Mouse (Mus musculus): ENCODE data around the gene Ost4.

The Ost4 gene

GRCm38 (mm10) chr5:30907413-30908059 is at the start of gene Ost4:
TSS of gene Ost4 (minus strand) at chr5:30907788.
- peak; percentile 98 for DNase-seq

DNA sequence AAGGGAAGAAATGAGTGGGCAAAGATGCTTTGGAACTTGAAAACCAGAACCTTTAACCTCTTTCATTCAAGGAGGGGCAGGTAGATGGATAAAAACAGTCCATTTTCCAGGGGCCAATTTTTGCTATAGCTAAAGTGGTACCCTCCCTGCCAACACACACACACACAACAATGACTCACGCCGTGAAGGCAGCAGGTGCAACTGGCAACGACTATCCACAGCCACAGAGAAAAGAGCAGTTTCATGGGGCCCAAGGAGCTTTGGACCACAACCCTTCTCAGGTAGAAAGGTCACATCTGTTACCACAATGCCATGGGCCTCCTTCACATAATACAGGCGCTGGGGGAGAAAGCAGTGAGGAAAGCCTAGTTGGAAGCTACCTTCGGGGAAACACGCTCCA is 48.2 kb upstream of the Ost4 start:
- DNase-seq, result no peak

- DNase-seq, result no peak
These were observed 47.0 kb upstream of the Ost4 start for GRCm38 (mm10) chr5:30954556-30954955.

DNA sequence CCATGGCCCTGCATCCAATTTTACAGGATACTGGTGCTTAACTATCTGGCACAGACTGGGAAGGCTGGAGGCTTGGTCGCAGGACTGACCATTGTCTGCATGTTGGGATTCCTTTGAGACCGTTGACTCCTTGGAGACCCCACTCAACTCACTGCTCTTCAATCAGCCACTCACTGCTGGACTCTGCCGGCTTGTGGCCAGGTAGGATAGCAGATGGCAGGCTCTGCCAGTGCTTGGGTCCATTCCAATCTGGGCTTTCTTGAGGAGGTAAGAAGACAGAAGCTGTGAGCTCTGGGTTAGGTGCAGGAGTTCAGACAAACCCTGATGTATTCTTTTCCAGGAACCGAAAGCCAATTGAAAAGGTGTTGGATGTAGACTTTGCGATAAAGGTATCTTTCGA is 46.5 kb upstream of the Ost4 start:
- no peak for DNase-seq

DNA sequence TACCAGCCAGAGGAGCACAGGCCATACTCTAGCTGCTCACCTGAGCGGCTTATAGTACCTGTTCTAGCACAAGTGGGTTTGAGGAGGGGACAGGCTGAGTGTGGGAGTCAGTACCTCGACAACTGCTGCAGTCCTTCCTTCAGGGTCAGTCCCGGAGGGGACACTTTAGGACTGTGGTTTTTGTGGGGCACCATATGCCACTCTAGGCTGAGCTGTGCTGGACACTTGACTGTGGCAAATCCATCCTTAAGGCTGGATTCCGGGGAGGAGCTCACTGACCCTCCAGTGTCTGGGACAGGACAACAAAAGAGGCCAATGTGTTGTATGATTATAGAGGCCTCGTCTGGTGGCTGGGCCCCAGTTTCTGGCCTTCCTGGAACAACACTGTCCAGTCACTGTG is 45.0 kb upstream of the Ost4 start:
- DNase-seq, result no peak

DNA sequence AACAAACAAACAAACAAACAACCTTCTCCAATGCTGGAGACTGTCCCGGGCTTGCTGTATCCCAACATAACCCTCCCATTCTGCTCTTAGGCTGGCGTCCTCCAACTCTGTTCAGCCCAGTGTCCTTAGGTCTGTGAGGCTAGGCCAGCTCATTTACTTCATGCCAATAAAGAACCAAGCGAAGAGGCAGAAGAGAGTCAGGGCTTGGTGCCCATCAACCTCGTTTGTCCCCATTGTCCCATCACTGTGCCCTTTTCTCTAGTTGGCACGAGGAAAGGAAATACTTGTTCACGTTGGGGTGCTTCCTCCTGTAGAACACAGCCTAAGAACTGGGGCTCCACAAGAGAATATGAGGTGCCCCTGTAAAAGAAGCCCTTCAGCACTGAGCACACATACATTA is 44.1 kb upstream of the Ost4 start:
- no peak for DNase-seq

GRCm38 (mm10) chr5:30950922-30951321 is 43.3 kb upstream of the Ost4 start:
- no peak for DNase-seq

- DNase-seq, result no peak
These were observed 42.9 kb upstream of the Ost4 start for GRCm38 (mm10) chr5:30950451-30950850.

DNA sequence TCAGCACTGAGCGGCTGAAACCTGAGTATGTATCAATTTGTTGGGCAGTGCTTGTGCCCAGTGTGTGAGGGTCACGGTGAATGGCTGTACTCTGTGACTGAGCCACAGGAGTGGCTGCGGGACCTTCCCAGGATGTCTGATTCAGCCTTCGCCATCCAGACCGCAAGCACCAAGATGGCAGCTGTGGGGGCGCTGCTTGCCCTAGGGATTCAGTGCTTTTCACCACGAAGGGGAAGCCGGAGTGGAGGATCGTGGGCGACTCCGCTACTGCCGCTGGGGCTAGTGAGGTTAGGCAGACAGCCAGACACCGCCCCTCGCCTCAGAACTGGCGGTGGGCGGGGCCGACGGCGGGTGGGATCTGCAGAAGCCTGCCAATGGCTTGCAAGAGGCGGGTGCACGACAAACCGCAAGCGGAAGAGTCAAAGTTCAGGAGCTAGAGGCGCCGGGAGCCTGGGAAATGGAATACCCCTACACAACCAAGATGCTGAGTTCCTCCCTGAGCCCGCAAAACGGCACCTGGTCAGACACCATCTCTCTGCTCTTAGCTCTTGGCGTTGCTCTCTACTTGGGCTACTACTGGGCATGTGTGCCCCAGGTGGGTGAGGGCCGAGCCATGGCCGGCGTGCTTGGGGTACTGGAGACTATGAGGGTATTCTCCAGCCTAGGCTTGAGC is 42.2 kb upstream of the Ost4 start:
- DNase-seq, result peak; percentile 93

DNA sequence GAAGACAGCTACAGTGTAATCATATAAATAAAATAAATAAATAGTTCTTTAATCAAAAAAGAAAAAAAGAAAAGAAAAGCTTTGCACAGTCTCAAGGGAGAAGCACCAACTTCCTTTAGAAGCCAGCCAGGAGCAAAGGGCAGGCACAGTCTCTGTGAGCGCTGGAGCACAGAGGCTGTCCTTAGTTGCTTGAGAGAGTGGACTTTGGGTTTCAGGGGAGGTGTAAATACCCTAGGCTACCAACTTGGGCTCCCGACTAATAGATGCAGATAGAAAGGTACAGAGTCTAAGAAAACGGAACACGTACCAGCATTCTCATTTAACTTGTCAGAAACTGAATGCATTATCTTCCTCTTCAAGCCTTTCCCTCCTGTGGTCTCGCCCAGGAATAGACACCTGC is 41.0 kb upstream of the Ost4 start:
- DNase-seq, result no peak

DNA sequence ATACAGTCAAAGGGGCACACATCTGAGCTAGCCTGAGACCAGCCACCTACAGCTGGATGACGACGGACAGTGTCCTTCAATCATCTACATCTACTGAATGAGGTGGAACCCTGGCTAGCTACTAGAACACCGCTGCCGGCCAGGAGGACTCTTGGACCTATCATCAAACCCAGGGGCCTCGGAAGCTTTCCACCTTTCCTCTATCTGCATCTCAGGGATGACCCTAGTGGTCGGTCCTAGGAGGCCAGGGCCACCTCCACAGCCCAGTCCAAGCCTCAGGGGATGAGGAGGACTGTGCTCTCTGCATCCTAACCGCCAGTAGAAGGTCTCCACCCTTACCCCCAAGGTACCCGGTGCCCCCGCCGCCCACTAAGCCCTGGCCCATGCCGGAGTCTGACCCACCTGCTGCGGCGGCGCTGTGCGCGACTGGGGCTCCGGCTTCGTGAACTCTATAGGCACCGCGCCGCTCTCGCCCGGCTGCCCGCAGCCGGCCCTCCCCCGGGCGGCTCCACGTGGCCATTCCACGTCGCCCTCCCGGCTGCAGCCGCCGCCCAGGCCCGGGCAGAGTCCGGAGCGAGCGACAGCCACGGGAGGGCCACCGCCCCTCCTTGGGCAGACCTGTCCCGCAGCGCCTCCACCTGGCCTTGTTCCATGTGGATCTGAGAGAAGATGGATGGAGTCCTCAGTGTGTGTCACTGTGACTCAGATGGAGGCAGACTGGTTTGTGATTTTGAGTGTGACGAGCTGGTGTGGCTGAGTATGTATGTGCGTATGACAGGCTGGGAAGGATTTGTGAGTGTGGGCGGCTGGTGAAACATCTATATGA is 37.6 kb upstream of the Ost4 start, which contains the start of gene Cgref1:
Gene Cgref1, minus strand, starts transcription at position 636 of the 826 bp plus-strand sequence.
- peak; percentile 56 for DNase-seq

- DNase-seq, result no peak
These were observed 36.8 kb upstream of the Ost4 start for GRCm38 (mm10) chr5:30944344-30944743.

DNA sequence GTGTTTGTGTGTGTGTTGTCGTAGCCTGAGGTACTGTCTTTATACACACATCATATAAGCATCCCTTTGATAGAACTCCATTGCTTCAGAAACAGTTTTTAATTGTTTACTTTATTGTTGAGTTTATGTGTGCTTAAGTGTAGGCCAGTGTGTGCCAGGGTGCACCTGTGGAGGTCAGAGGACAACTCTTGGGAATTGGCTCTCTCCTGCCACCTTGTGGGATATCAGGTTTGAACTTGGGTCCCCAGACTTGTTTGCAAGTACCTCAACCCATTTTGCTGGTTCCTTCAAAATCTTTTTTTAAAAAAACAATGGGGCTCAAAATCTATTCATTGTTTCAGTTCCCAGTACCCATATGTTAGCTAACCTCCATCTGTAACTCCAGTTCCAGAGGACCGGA is 35.4 kb upstream of the Ost4 start:
- peak; percentile 26 for DNase-seq

DNA sequence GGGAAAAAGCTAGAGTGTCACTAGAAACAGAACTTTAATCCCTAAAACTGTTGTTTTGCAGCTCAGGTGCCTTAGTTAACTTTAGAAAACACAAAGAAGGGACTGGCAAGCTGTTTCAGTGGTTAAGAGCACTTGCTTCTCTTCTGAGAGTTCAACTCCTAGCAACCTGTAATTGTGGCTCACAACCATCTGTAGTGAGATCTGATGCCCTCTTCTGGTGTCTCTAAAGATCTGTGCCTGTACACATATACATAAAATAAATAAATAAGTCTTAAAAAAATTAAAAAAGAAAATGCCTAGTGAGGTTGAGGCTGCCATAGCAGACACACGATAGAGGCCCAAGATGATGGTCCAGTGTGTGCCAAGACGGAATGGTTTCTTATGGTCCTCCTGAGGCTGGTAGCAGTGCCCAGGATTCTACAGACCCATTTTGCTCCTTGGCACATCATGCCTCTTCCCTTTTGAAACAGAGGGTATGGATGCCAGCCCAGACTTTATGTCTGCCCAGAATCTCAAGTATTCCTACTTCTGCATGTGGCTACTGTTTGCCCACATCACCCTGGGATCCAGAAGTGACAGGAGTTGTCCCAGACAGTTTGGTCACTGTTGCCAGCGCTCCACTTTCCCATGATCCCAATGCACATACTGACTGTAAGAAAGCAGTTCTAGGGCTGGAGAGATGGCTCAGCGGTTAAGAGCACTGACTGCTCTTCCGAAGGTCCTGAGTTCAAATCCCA is 27.3 kb upstream of the Ost4 start:
- DNase-seq, result no peak

DNA sequence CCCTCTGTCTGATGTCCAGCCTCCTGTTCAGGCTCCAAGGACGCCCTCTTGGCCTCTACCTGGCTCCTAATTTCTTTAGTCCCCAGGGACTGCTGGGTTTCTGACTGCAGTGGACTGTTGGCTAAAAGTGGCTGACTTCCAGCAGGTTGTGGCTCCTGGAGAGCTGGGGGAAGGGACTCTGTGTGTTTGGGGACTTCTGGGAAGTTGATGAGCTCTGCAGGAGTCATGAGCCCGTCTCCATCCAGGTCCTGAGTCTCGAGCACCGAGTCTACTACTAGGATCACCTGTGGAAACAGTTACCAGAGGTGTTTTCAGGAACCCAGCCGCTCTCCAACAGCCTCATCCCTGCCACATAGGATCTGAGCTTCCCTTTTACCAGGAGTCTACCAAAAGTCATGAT is 26.1 kb upstream of the Ost4 start:
- no peak for DNase-seq

DNA sequence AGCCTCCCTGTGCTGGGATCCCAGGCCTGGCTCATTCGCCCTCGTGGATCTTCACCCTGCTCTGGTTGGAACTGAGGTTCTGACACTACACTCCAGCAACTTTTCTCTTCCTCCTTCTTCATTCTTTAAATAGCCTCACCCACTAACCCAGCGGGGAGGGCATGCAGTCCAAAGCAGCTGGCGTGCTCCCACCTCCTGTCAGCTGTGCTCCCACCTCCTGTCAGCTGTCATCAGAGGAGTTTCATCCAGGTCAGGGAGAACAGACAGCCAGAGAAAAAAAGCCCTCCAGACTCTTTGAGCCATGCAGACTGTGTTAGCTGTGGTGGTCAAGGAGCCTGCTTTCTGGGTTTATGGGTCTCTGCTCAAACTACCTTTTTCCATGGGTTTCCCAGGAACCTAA is 23.8 kb upstream of the Ost4 start:
- DNase-seq, result no peak

DNA sequence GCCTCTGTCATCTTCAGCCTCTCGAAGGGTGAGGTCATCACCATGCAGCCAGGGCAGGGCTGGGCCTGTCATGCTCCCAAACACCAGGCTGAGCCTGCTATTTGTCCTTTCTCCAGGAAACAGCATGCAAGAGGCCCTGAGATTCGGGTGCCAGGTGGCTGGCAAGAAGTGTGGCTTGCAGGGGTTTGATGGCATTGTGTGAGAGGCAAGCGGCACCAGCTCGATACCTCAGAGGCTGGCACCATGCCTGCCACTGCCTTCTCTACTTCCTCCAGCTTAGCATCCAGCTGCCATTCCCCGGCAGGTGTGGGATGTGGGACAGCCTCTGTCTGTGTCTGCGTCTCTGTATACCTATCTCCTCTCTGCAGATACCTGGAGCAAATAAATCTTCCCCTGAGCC is 23.3 kb upstream of the Ost4 start:
- no peak for DNase-seq

GRCm38 (mm10) chr5:30930121-30930520 is 22.5 kb upstream of the Ost4 start:
- DNase-seq, result peak; percentile 86

GRCm38 (mm10) chr5:30927945-30928529 is 20.4 kb upstream of the Ost4 start:
- DNase-seq, result peak; percentile 26

- DNase-seq, result no peak
These were observed 18.5 kb upstream of the Ost4 start for GRCm38 (mm10) chr5:30926073-30926472.

- DNase-seq, result peak; percentile 12
These were observed 17.6 kb upstream of the Ost4 start for GRCm38 (mm10) chr5:30925217-30925616.

DNA sequence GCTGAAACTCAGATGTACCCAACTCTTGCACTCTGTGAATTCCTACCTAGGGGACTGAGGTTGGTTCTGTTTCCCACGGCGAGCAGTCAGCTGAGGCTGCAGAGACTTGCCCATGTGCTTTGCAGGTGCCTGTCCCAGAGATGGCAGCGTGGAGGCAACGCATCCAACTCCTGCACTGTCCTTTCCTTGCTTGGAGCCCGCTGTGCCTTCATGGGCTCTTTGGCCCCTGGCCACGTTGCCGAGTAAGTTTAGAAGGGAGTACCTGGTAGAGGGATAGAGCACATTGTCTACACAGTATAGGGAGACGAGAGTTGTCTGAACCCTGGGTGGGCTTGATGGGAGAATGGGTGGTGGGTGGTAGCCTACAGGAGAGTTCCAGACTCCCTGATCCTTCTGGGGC is 17.0 kb upstream of the Ost4 start:
- DNase-seq, result no peak

GRCm38 (mm10) chr5:30923119-30923518 is 15.5 kb upstream of the Ost4 start:
- DNase-seq, result no peak

Data from lung, postnatal 14 days (tissue).